ENCODE assay signal across 10 mouse cellular contexts in the genomic region with DNA sequence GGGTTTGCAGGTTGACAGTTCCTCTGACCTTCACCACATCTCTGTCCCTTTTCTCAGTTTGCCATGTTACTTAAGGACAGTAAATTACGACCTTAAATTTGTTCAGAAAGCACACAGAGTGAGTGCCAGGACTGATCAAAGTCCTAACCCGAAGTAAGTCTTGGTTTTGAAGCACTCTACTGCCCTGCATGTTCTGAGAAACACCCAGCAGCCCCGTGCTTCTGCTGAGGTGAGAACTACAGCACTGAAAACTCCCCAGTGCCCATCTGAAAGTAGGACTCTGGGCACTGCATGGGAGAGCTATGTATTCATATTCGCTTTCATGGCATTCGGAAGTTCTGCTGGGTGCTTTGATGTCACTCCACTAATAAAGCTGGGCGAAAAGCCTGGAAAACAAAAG. TPM values are rescaled to one million over a fixed set of nuclear protein-coding genes. Genes with fewer than 3 reads are reported as not detected.
DNase-seq lines count a peak whose midpoint lies in the region; ATAC-seq lines count a peak whose summit lies in the region.
"Had no signal": no experiment of that assay in that cellular context is flagged by ENCODE, and none has a peak within 500 bp of the region (broad histone marks: within the 10 kb centered on the region; RNA-seq: fewer than 3 reads in every experiment).

No protein-coding gene starts in this region.

- H3K4me1 ChIP-seq in forebrain, embryonic 10.5 days, result peaks cover 70% of the 10 kb centered on the region
- H3K4me1 ChIP-seq in kidney, embryonic 15.5 days, result peaks cover 43% of the 10 kb centered on the region
- H3K4me1 ChIP-seq in midbrain, embryonic 15.5 days, result peaks cover 24% of the 10 kb centered on the region

- no peaks in the 10 kb centered on the region for H3K9me3 ChIP-seq in forebrain, embryonic 10.5 days
- no peaks in the 10 kb centered on the region for H3K9me3 ChIP-seq in kidney, embryonic 15.5 days (replicated peaks)
- no peaks in the 10 kb centered on the region for H3K9me3 ChIP-seq in midbrain, embryonic 15.5 days

- peak overlapping the region; percentile 98 for H3K4me3 ChIP-seq in forebrain, embryonic 10.5 days
- H3K4me3 ChIP-seq in kidney, embryonic 15.5 days (replicated peaks), result peak overlapping the region; percentile 13; the same call in 1 of the 2 replicates
- H3K4me3 ChIP-seq in midbrain, embryonic 15.5 days, result no peak overlapping the region

- peak overlapping the region; percentile 80 for H3K4me2 ChIP-seq in kidney, embryonic 15.5 days
- H3K4me2 ChIP-seq in midbrain, embryonic 15.5 days, result peak overlapping the region; percentile 40

- H3K9ac ChIP-seq in kidney, embryonic 15.5 days, result no peak overlapping the region
- no peak overlapping the region for H3K9ac ChIP-seq in midbrain, embryonic 15.5 days

- ATAC-seq in kidney, embryonic 15.5 days (replicated peaks; ENCODE audit: low FRiP score), result no peak
- no peak for ATAC-seq in midbrain, embryonic 15.5 days (replicated peaks)

- 0 out of 2 replicates have a peak overlapping the region, but pooled peaks have one; percentile 31 for H3K27ac ChIP-seq in forebrain, embryonic 10.5 days
- no peak overlapping the region for H3K27ac ChIP-seq in kidney, embryonic 15.5 days
- H3K27ac ChIP-seq in midbrain, embryonic 15.5 days, result 0 out of 2 replicates have a peak overlapping the region, but pooled peaks have one; percentile 18

- no peaks in the 10 kb centered on the region for H3K27me3 ChIP-seq in forebrain, embryonic 10.5 days (ENCODE audit: poor library complexity, severe bottlenecking)
- no peaks in the 10 kb centered on the region for H3K27me3 ChIP-seq in kidney, embryonic 15.5 days
- H3K27me3 ChIP-seq in midbrain, embryonic 15.5 days (replicated peaks), result no peaks in the 10 kb centered on the region

- H3K36me3 ChIP-seq in forebrain, embryonic 10.5 days (replicated peaks), result peaks cover 11% of the 10 kb centered on the region; the same call in 1 of the 2 replicates
- no peaks in the 10 kb centered on the region for H3K36me3 ChIP-seq in kidney, embryonic 15.5 days
- no peaks in the 10 kb centered on the region for H3K36me3 ChIP-seq in midbrain, embryonic 15.5 days (replicated peaks)

- DNase-seq in kidney, adult 11 months, result peak; percentile 61
- no peak for DNase-seq in kidney, postnatal 4 days
- no peak for DNase-seq in forebrain, embryonic 10.5 days (ENCODE audit: extremely low spot score, low spot score)
- DNase-seq in cerebellum, adult 11-12 months, result no peak
- no peak for DNase-seq in embryo, embryonic 9.5 days (ENCODE audit: extremely low spot score)
- no peak for DNase-seq in ovary, postnatal 10 days (ENCODE audit: low spot score)
- DNase-seq: cerebellum, postnatal 10 days; left cerebral cortex, postnatal 4 days had no signal

- 50% methylated on average over 6 of the region's 6 CpGs for WGBS in forebrain, embryonic 10.5 days
- WGBS in kidney, embryonic 15.5 days, result 34% methylated on average over 6 of the region's 6 CpGs
- WGBS in midbrain, embryonic 15.5 days, result 48% methylated on average over 6 of the region's 6 CpGs

RNA-seq across cellular contexts. Expression of a gene that starts 6.0 kb away (rescaled TPM):
- 78.1 and 81.6 TPM in 2 replicates for polyA plus RNA-seq in forebrain, embryonic 10.5 days (2016; fragmentation: Nextera tagmentation; extraction: Ambion mirVana)
- 62.1 and 64.6 TPM in 2 replicates for polyA plus RNA-seq in kidney, embryonic 15.5 days (2015; fragmentation: Nextera tagmentation; extraction: Ambion mirVana)
- polyA plus RNA-seq in midbrain, embryonic 15.5 days (2015; fragmentation: Nextera tagmentation; extraction: Ambion mirVana), result 120 and 140 TPM in 2 replicates
